Mouse (Mus musculus): ENCODE data around the gene Samd4. TPM values are rescaled to one million over a fixed set of nuclear protein-coding genes. Genes with fewer than 3 reads are reported as not detected.

The Samd4 gene
- polyA plus RNA-seq, 1 experiment from 2014 or later, result 0.87 TPM

- Histone ChIP-seq H3K4me2 (ENCODE audit: low read depth, low read length) (no peak overlapping the region), H3K4me3 (ENCODE audit: low read depth, low read length) (no peak overlapping the region), H3K9ac (ENCODE audit: low read depth, low read length) (no peak overlapping the region), H3K27me3 (ENCODE audit: control insufficient read depth, insufficient read depth, low read depth, low read length) (no peaks in the 10 kb centered on the region), H3K36me3 (ENCODE audit: control insufficient read depth, insufficient read depth) (no peaks in the 10 kb centered on the region), H3K27ac (ENCODE audit: low read length) (no peak overlapping the region), H3K4me1 (ENCODE audit: control insufficient read depth, low read depth, low read length) (no peaks in the 10 kb centered on the region), H3K9me3 (replicated peaks; ENCODE audit: control insufficient read depth, low read length) (no peaks in the 10 kb centered on the region)
- 26% methylated on average over 6 of the region's 6 CpGs for WGBS (ENCODE audit: insufficient replicate concordance)
- no peak for ATAC-seq (ENCODE audit: low read depth)
These were observed 58.4 kb downstream of the Samd4 start for GRCm38 (mm10) chr14:46941077-46941476.

GRCm38 (mm10) chr14:46941896-46942812 lies 59.5 kb downstream of the Samd4 start:
- 49% methylated on average over 23 of the region's 23 CpGs for WGBS (ENCODE audit: insufficient replicate concordance)
- H3K4me2 ChIP-seq (ENCODE audit: low read depth, low read length), result no peak overlapping the region
- H3K27me3 ChIP-seq (ENCODE audit: control insufficient read depth, insufficient read depth, low read depth, low read length), result no peaks in the 10 kb centered on the region
- no peaks in the 10 kb centered on the region for H3K4me1 ChIP-seq (ENCODE audit: control insufficient read depth, low read depth, low read length)
- no peak overlapping the region for H3K27ac ChIP-seq (ENCODE audit: low read length)
- no peak overlapping the region for H3K9ac ChIP-seq (ENCODE audit: low read depth, low read length)
- no peaks in the 10 kb centered on the region for H3K36me3 ChIP-seq (ENCODE audit: control insufficient read depth, insufficient read depth)
- no peak overlapping the region for H3K4me3 ChIP-seq (ENCODE audit: low read depth, low read length)
- H3K9me3 ChIP-seq (replicated peaks; ENCODE audit: control insufficient read depth, low read length), result no peaks in the 10 kb centered on the region
- no peak for ATAC-seq (ENCODE audit: low read depth)

GRCm38 (mm10) chr14:46944411-46944810 lies 61.8 kb downstream of the Samd4 start:
- no peaks in the 10 kb centered on the region for H3K9me3 ChIP-seq (replicated peaks; ENCODE audit: control insufficient read depth, low read length)
- ATAC-seq (ENCODE audit: low read depth), result no peak
- H3K4me2 ChIP-seq (ENCODE audit: low read depth, low read length), result no peak overlapping the region
- H3K36me3 ChIP-seq (ENCODE audit: control insufficient read depth, insufficient read depth), result no peaks in the 10 kb centered on the region
- WGBS (ENCODE audit: insufficient replicate concordance), result 46% methylated on average over 3 of the region's 3 CpGs
- no peak overlapping the region for H3K4me3 ChIP-seq (ENCODE audit: low read depth, low read length)
- no peaks in the 10 kb centered on the region for H3K27me3 ChIP-seq (ENCODE audit: control insufficient read depth, insufficient read depth, low read depth, low read length)
- H3K4me1 ChIP-seq (ENCODE audit: control insufficient read depth, low read depth, low read length), result no peaks in the 10 kb centered on the region
- H3K9ac ChIP-seq (ENCODE audit: low read depth, low read length), result no peak overlapping the region
- no peak overlapping the region for H3K27ac ChIP-seq (ENCODE audit: low read length)

GRCm38 (mm10) chr14:46945903-46946490 lies 63.3 kb downstream of the Samd4 start:
- no peak overlapping the region for H3K4me3 ChIP-seq (ENCODE audit: low read depth, low read length)
- no peak overlapping the region for H3K9ac ChIP-seq (ENCODE audit: low read depth, low read length)
- H3K4me1 ChIP-seq (ENCODE audit: control insufficient read depth, low read depth, low read length), result no peaks in the 10 kb centered on the region
- WGBS (ENCODE audit: insufficient replicate concordance), result 64% methylated on average over 10 of the region's 10 CpGs
- no peak overlapping the region for H3K4me2 ChIP-seq (ENCODE audit: low read depth, low read length)
- no peak overlapping the region for H3K27ac ChIP-seq (ENCODE audit: low read length)
- no peaks in the 10 kb centered on the region for H3K27me3 ChIP-seq (ENCODE audit: control insufficient read depth, insufficient read depth, low read depth, low read length)
- ATAC-seq (ENCODE audit: low read depth), result no peak
- H3K9me3 ChIP-seq (replicated peaks; ENCODE audit: control insufficient read depth, low read length), result no peaks in the 10 kb centered on the region
- H3K36me3 ChIP-seq (ENCODE audit: control insufficient read depth, insufficient read depth), result no peaks in the 10 kb centered on the region

- Histone ChIP-seq H3K4me1 (ENCODE audit: control insufficient read depth, low read depth, low read length) (no peaks in the 10 kb centered on the region), H3K4me2 (ENCODE audit: low read depth, low read length) (no peak overlapping the region), H3K4me3 (ENCODE audit: low read depth, low read length) (no peak overlapping the region), H3K27me3 (ENCODE audit: control insufficient read depth, insufficient read depth, low read depth, low read length) (no peaks in the 10 kb centered on the region), H3K36me3 (ENCODE audit: control insufficient read depth, insufficient read depth) (no peaks in the 10 kb centered on the region), H3K9ac (ENCODE audit: low read depth, low read length) (no peak overlapping the region), H3K27ac (ENCODE audit: low read length) (no peak overlapping the region), H3K9me3 (replicated peaks; ENCODE audit: control insufficient read depth, low read length) (no peaks in the 10 kb centered on the region)
- 64% methylated on average over 3 of the region's 3 CpGs for WGBS (ENCODE audit: insufficient replicate concordance)
- ATAC-seq (ENCODE audit: low read depth), result no peak
These were observed 65.0 kb downstream of the Samd4 start for GRCm38 (mm10) chr14:46947644-46948043.

- no peaks in the 10 kb centered on the region for H3K9me3 ChIP-seq (replicated peaks; ENCODE audit: control insufficient read depth, low read length)
- H3K4me2 ChIP-seq (ENCODE audit: low read depth, low read length), result no peak overlapping the region
- WGBS (ENCODE audit: insufficient replicate concordance), result 52% methylated on average over 11 of the region's 11 CpGs
- H3K4me3 ChIP-seq (ENCODE audit: low read depth, low read length), result no peak overlapping the region
- no peak overlapping the region for H3K27ac ChIP-seq (ENCODE audit: low read length)
- no peaks in the 10 kb centered on the region for H3K27me3 ChIP-seq (ENCODE audit: control insufficient read depth, insufficient read depth, low read depth, low read length)
- no peak for ATAC-seq (ENCODE audit: low read depth)
- no peak overlapping the region for H3K9ac ChIP-seq (ENCODE audit: low read depth, low read length)
- no peaks in the 10 kb centered on the region for H3K4me1 ChIP-seq (ENCODE audit: control insufficient read depth, low read depth, low read length)
- H3K36me3 ChIP-seq (ENCODE audit: control insufficient read depth, insufficient read depth), result no peaks in the 10 kb centered on the region
These were observed 68.1 kb downstream of the Samd4 start for GRCm38 (mm10) chr14:46950527-46951384.

- Histone ChIP-seq H3K9ac (ENCODE audit: low read depth, low read length) (no peak overlapping the region), H3K4me2 (ENCODE audit: low read depth, low read length) (no peak overlapping the region), H3K36me3 (ENCODE audit: control insufficient read depth, insufficient read depth) (no peaks in the 10 kb centered on the region), H3K9me3 (replicated peaks; ENCODE audit: control insufficient read depth, low read length) (no peaks in the 10 kb centered on the region), H3K27me3 (ENCODE audit: control insufficient read depth, insufficient read depth, low read depth, low read length) (no peaks in the 10 kb centered on the region), H3K27ac (ENCODE audit: low read length) (no peak overlapping the region), H3K4me1 (ENCODE audit: control insufficient read depth, low read depth, low read length) (no peaks in the 10 kb centered on the region), H3K4me3 (ENCODE audit: low read depth, low read length) (no peak overlapping the region)
- WGBS (ENCODE audit: insufficient replicate concordance), result 56% methylated on average over 2 of the region's 2 CpGs
- ATAC-seq (ENCODE audit: low read depth), result no peak
These were observed 69.6 kb downstream of the Samd4 start for GRCm38 (mm10) chr14:46952264-46952663.

GRCm38 (mm10) chr14:46955109-46955508 lies 72.5 kb downstream of the Samd4 start:
- WGBS (ENCODE audit: insufficient replicate concordance), result 40% methylated on average over 2 of the region's 2 CpGs
- H3K9ac ChIP-seq (ENCODE audit: low read depth, low read length), result no peak overlapping the region
- no peaks in the 10 kb centered on the region for H3K27me3 ChIP-seq (ENCODE audit: control insufficient read depth, insufficient read depth, low read depth, low read length)
- no peaks in the 10 kb centered on the region for H3K36me3 ChIP-seq (ENCODE audit: control insufficient read depth, insufficient read depth)
- ATAC-seq (ENCODE audit: low read depth), result no peak
- no peak overlapping the region for H3K4me2 ChIP-seq (ENCODE audit: low read depth, low read length)
- H3K9me3 ChIP-seq (replicated peaks; ENCODE audit: control insufficient read depth, low read length), result no peaks in the 10 kb centered on the region
- H3K27ac ChIP-seq (ENCODE audit: low read length), result no peak overlapping the region
- no peaks in the 10 kb centered on the region for H3K4me1 ChIP-seq (ENCODE audit: control insufficient read depth, low read depth, low read length)
- H3K4me3 ChIP-seq (ENCODE audit: low read depth, low read length), result no peak overlapping the region
